Mouse (Mus musculus): ENCODE data around the gene Myo10. TPM values are rescaled to one million over a fixed set of nuclear protein-coding genes. Genes with fewer than 3 reads are reported as not detected.

Myo10 gene
- polyA plus RNA-seq, 1 experiment = 25.2 TPM

DNA sequence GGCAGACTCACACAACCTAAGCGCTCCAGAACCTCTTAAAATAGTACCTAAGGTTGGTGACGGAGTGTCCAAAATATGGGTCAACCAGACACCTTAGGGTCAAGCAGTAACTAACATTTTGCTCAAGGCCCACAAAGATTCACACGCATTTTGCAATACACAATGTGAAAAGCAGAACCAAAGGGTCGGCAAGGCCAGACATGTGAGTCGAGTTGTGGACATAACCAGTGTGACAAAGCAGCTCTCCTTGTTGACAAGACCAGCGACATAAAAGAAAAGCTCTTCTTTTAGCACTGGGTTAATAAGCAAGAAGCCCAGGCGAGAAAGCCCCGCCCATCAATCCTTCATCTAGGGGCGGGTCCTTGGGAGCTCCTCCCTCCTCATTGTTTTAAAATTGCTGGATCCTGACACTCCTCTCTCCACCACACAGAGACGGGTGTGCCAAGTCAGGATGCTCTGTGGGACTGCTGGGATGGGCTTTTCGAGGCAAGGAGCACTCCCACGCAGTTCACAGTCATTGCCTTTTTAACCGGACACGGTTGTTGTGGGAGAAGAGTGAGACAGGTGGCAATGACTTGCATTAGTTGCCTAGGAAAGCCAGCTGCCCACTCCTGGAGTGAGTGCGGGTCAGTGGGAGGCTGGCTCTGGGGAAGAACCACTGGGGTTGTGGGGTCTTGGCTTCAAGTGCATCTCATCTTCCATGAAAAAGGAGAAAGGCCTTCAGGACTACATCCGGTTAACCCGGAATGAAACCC lies 212.8 kb downstream of the Myo10 start:
- peaks cover 2% of the 10 kb centered on the region; the same call in 1 of the 2 replicates for H3K4me1 ChIP-seq (ENCODE audit: control insufficient read depth, insufficient read depth, insufficient read length, low read length)
- no peak overlapping the region for H3K27ac ChIP-seq (replicated peaks; ENCODE audit: low read depth, low read length)
- H3K4me3 ChIP-seq (ENCODE audit: insufficient read depth, low read depth, low read length) = no peak overlapping the region

DNA sequence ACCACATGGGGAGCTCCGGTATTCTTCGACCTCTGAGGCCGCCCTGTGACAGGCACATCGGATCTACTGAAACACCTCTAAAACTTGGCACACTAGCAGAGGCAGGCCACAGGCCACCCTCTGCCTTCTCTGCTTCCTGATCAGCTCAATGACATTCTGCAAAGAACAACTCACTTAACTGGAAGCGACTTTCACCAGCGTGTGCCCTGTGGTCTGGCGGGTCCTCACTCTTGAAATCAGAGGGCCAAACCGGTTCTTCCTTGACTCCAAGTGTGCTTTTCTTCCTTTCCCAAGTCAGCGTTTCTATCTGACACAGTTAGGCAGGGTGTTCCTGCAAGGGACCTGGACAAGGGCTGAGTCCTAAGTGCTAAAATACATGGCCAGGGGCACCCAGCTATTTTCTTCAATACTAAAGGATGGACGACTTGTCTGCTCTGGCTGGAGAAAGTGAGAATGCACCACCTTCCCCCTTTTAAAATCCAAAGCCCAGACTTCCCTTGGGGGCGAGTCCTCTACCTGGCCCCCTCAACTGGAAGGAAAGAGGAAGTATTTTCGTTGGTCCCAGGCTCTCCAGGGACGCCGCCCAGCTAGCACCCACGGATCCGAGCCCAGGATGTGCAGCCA lies 220.2 kb downstream of the Myo10 start:
- peak overlapping the region; percentile 65 for H3K4me3 ChIP-seq (ENCODE audit: insufficient read depth, low read depth, low read length)
- no peak overlapping the region for H3K27ac ChIP-seq (replicated peaks; ENCODE audit: low read depth, low read length)
- no peaks in the 10 kb centered on the region for H3K4me1 ChIP-seq (ENCODE audit: control insufficient read depth, insufficient read depth, insufficient read length, low read length)

GRCm38 (mm10) chr15:25843086-25843991 lies 221.0 kb downstream of the Myo10 start, which contains the start of gene Retreg1:
TSS of gene Retreg1 (plus strand) at chr15:25843180.
- no peaks in the 10 kb centered on the region for H3K4me1 ChIP-seq (ENCODE audit: control insufficient read depth, insufficient read depth, insufficient read length, low read length)
- H3K27ac ChIP-seq (replicated peaks; ENCODE audit: low read depth, low read length) = no peak within 1 kb of the TSS
- peak within 1 kb of the TSS; percentile 65 for H3K4me3 ChIP-seq (ENCODE audit: insufficient read depth, low read depth, low read length)

DNA sequence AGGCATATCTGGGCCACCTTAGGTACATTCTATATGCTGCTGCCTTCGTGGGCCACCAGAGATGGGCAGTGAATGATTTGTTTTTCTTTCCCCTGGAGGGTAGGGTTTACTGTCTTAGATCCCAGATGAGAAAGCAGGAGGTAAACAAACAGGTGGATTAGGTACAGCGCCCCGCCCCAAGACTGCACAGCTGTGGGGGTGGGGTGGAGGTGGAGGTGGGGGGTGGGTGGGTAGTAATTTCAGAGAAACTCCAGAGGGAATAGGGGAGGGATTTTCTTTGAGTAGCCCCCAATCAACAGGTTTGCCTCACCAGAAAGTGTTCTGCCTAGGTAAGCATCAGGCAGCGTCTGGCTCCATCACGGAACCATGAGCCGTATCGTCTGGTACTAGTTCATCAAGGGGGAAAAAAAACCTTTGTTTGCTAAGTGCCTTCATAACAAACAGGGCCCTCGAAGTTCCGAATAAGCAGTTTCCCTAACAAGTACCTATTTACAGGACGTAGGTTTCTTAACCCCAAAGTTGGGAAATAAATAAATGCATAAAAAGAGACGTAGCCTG lies 221.8 kb downstream of the Myo10 start:
- Histone ChIP-seq H3K4me3 (ENCODE audit: insufficient read depth, low read depth, low read length) (peak overlapping the region; percentile 65; the same call in 1 of the 2 replicates), H3K27ac (replicated peaks; ENCODE audit: low read depth, low read length) (no peak overlapping the region)

DNA sequence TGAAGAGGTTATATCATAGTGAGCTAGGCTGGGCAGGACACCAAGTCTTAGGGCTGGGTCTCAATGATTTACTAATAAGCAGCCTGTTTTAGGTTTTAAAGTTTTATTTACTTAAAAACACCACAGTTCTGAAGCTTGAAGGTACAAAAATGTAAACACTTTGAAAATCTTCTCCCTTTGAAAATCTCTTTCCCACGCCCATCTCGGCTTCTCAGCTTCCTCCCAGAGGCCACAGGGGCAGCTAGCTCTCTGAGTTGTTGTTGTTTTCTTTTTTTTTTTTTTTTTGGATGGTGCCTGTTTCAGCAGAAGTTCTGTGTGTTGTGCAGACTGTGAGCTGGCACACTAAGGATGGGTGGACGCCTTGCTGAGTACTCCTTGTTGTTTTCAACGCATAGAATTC lies 222.4 kb downstream of the Myo10 start:
- H3K4me3 ChIP-seq (ENCODE audit: insufficient read depth, low read depth, low read length) = no peak overlapping the region
- no peaks in the 10 kb centered on the region for H3K4me1 ChIP-seq (ENCODE audit: control insufficient read depth, insufficient read depth, insufficient read length, low read length)
- no peak overlapping the region for H3K27ac ChIP-seq (replicated peaks; ENCODE audit: low read depth, low read length)

More for the DNA sequence above, 221.8 kb downstream of the Myo10 start:
- H3K4me1 ChIP-seq (ENCODE audit: control insufficient read depth, insufficient read depth, insufficient read length, low read length) = no peaks in the 10 kb centered on the region

GRCm38 (mm10) chr15:25847576-25848168 lies 225.3 kb downstream of the Myo10 start:
- Histone ChIP-seq H3K27ac (replicated peaks; ENCODE audit: low read depth, low read length) (no peak overlapping the region), H3K4me3 (ENCODE audit: insufficient read depth, low read depth, low read length) (no peak overlapping the region), H3K4me1 (ENCODE audit: control insufficient read depth, insufficient read depth, insufficient read length, low read length) (no peaks in the 10 kb centered on the region)

- Histone ChIP-seq H3K4me3 (ENCODE audit: insufficient read depth, low read depth, low read length) (no peak overlapping the region), H3K27ac (replicated peaks; ENCODE audit: low read depth, low read length) (no peak overlapping the region)
These were observed 228.2 kb downstream of the Myo10 start for GRCm38 (mm10) chr15:25850552-25850951.

GRCm38 (mm10) chr15:25854270-25854904 lies 232.1 kb downstream of the Myo10 start:
- no peak overlapping the region for H3K4me3 ChIP-seq (ENCODE audit: insufficient read depth, low read depth, low read length)
- H3K4me1 ChIP-seq (ENCODE audit: control insufficient read depth, insufficient read depth, insufficient read length, low read length) = no peaks in the 10 kb centered on the region
- no peak overlapping the region for H3K27ac ChIP-seq (replicated peaks; ENCODE audit: low read depth, low read length)

More at GRCm38 (mm10) chr15:25850552-25850951, 228.2 kb downstream of the Myo10 start:
- no peaks in the 10 kb centered on the region for H3K4me1 ChIP-seq (ENCODE audit: control insufficient read depth, insufficient read depth, insufficient read length, low read length)

- Histone ChIP-seq H3K4me1 (ENCODE audit: control insufficient read depth, insufficient read depth, insufficient read length, low read length) (no peaks in the 10 kb centered on the region), H3K27ac (replicated peaks; ENCODE audit: low read depth, low read length) (no peak overlapping the region), H3K4me3 (ENCODE audit: insufficient read depth, low read depth, low read length) (no peak overlapping the region)
These were observed 236.3 kb downstream of the Myo10 start for GRCm38 (mm10) chr15:25858611-25859058.

GRCm38 (mm10) chr15:25859469-25859868 lies 237.1 kb downstream of the Myo10 start:
- Histone ChIP-seq H3K4me3 (ENCODE audit: insufficient read depth, low read depth, low read length) (no peak overlapping the region), H3K27ac (replicated peaks; ENCODE audit: low read depth, low read length) (no peak overlapping the region), H3K4me1 (ENCODE audit: control insufficient read depth, insufficient read depth, insufficient read length, low read length) (no peaks in the 10 kb centered on the region)

DNA sequence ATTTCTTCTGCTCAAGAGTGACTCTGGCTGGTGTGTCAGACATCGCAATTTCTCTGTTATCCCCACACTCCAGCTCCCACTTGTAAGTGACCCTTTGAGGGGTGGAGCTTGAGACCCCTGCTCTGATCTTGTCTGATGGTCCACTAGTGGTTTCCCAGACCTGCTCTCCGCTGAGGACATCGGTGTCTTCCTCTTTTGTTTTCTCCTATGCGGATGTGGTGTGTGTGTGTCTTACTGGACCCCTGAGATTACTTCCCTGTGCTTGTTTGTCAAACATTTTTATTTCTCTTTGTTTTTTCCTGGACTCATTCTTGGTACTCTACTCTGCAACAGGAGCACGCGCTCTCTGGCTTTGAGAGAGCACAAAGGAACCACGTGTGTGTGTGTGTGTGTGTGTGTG lies 239.6 kb downstream of the Myo10 start:
- H3K4me3 ChIP-seq (ENCODE audit: insufficient read depth, low read depth, low read length) = no peak overlapping the region
- no peaks in the 10 kb centered on the region for H3K4me1 ChIP-seq (ENCODE audit: control insufficient read depth, insufficient read depth, insufficient read length, low read length)
- H3K27ac ChIP-seq (replicated peaks; ENCODE audit: low read depth, low read length) = no peak overlapping the region

Data from brown adipose tissue, adult 24 weeks (tissue).